Mouse (Mus musculus) hindbrain, postnatal 0 days (tissue): ENCODE measurements at regions not wholly inside any gene's neighbourhood (a gene's known extent, or its start where the extent isn't known, plus 50 kb on each side); places are given as distances from the start of the nearest gene placed in this dataset.
"Not testable (repeated sequence)": the region's sequence is repeated elsewhere in the genome, so short reads cannot be mapped to it uniquely, and the experiment has no call there.

Source experiments
- ATAC-seq: fragments of 200-750 bp; cut with Nextera tagmentation; 2 replicates; pipeline ENCODE4 v1.8.0; 2017; ENCODE audit warnings: mild to moderate bottlenecking, moderate TSS enrichment, moderate library complexity
- DNase-seq: peaks from one replicate; pipeline ENCODE4 v3.0.0-alpha.2; 2015; ENCODE audit warnings: low spot score
- H3K27ac ChIP-seq: fragments of 300-500 bp; sonication (generic); 2 replicates; pipeline ENCODE4 v1.5.1; 2014; ENCODE audit warnings: mild to moderate bottlenecking
- H3K27me3 ChIP-seq: fragments of 300-500 bp; sonication (generic); 2 replicates; pipeline ENCODE4 v1.6.1; 2014; ENCODE audit warnings: low read length, mixed read lengths; ENCODE audit not compliant: insufficient read depth
- H3K36me3 ChIP-seq: fragments of 300-500 bp; sonication (generic); 2 replicates; pipeline ENCODE4 v1.6.1; 2014; ENCODE audit warnings: low read length, mixed read lengths; ENCODE audit not compliant: insufficient read depth
- H3K4me1 ChIP-seq: fragments of 300-500 bp; sonication (generic); 2 replicates; pipeline ENCODE4 v1.6.1; 2014; ENCODE audit warnings: antibody characterized with exemption, low read length, mixed read lengths; ENCODE audit not compliant: insufficient read depth
- H3K4me2 ChIP-seq: fragments of 300-500 bp; sonication (generic); 2 replicates; pipeline ENCODE4 v1.6.1; 2014; ENCODE audit warnings: low read depth, mild to moderate bottlenecking, low read length, moderate library complexity, mixed read lengths
- H3K4me3 ChIP-seq: fragments of 300-500 bp; sonication (generic); 2 replicates; pipeline ENCODE4 v1.5.1; 2014; ENCODE audit warnings: low read length
- H3K9ac ChIP-seq: fragments of 300-500 bp; sonication (generic); replicated peaks from 2 replicates; pipeline ENCODE4 v1.6.1; 2014; ENCODE audit warnings: mild to moderate bottlenecking, low read length, moderate library complexity, mixed read lengths
- H3K9me3 ChIP-seq: fragments of 300-500 bp; sonication (generic); 2 replicates; pipeline ENCODE4 v1.6.1; 2016; ENCODE audit warnings: low read length, mixed read lengths
- CTCF ChIP-seq: IDR thresholded peaks from 2 replicates; pipeline ENCODE4 v1.5.1; 2016; ENCODE audit warnings: antibody characterized with exemption, control low read depth, low read depth
- WGBS: fragments of 180-500 bp; shearing (Covaris S2); extraction: QIAGEN DNeasy Blood & Tissue Kit; methylation state at CpG from one replicate; pipeline ENCODE4 v1.1.7; 2014; 5-methylcytosine and 5-hydroxymethylcytosine counted together

DNA sequence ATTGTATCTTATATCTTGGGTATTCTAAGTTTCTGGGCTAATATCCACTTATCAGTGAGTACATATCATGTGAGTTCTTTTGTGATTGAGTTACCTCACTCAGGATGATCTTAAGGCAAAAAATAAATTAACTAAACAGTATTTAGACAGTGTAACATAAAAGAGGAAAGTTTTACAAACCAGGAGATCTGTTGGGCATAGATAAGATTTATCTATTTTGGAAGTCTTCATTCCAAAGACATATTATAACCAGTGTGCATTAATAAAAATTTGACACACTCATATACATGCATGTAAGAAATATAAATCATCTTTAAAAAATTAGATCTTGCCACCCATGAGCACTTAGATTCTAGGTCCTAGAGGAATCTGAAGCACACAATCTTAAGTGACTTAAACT is 343.9 kb upstream of the Fam174a start:
- ATAC-seq (no peak), DNase-seq (no peak)
- Histone ChIP-seq H3K27me3 (no peaks in the 10 kb centered on the region), H3K4me2 (no peak overlapping the region), H3K9ac (no peak overlapping the region), H3K27ac (no peak overlapping the region), H3K36me3 (no peaks in the 10 kb centered on the region), H3K9me3 (no peaks in the 10 kb centered on the region), H3K4me1 (no peaks in the 10 kb centered on the region), H3K4me3 (no peak overlapping the region)
- TF ChIP-seq CTCF: no peak

DNA sequence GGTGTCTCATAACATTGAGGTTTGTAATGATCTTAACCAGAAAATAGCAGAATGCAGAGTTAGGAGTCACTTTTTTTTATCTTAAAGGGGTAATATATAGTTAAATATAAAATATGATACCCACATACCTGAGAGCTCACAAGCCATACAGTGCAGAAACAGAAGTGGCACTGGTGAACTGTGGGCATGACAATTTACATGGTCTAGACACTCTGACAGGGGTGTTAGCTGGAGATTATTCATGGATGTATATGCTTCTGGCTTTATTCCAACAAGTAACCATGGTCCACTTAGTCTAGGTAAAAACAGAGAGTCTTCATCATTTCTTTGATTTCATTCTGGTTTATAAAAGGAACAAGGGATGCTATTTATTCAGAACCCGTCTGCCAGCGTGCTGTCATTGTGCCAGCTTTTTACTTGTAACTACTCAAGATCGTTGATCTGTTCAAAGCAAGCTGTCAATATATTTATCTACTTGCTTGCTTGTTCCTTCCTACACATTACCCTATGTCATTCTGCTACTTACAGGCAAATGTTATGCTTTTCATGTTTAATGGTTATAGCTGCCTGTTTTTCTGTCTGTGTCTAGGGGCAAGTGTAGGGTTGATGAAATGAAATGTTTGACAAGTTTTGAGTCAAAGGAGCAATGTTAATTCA is 343.2 kb upstream of the Fam174a start:
- DNase-seq (peak; percentile 5), ATAC-seq (no peak)
- Histone ChIP-seq H3K4me1 (no peaks in the 10 kb centered on the region), H3K27me3 (no peaks in the 10 kb centered on the region), H3K36me3 (no peaks in the 10 kb centered on the region), H3K27ac (no peak overlapping the region), H3K4me2 (no peak overlapping the region), H3K9me3 (no peaks in the 10 kb centered on the region), H3K4me3 (no peak overlapping the region), H3K9ac (no peak overlapping the region)
- WGBS: 56% methylated on average over 3 of the region's 3 CpGs
- TF ChIP-seq CTCF: no peak

DNA sequence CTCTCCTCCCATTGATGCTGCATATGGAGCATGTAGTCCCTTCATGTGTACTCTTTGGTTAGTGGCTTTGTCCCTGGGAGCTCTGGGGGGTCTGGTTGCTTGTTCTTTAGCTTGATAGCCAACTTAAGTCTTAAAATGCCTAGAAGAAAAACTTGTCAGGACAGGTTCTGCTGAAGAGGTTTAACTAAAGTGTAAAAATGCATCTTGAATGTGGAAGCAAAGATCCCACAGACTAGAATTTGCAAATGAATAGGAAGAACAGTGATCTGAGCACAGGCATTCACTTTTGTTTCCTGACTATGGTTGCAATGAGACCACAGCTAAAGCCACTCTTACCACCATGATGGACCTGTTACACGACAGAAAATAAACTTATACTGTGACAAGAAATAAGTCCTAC is 320.1 kb upstream of the Fam174a start:
- no peaks in the 10 kb centered on the region for H3K4me1 ChIP-seq
- ATAC-seq (no peak), DNase-seq (no peak)
- TF ChIP-seq CTCF: no peak
- H3K27ac ChIP-seq: no peak overlapping the region
- WGBS: 42% methylated on average over 1 of the region's 1 CpGs
- H3K4me2 ChIP-seq: no peak overlapping the region
- no peak overlapping the region for H3K4me3 ChIP-seq
- no peak overlapping the region for H3K9ac ChIP-seq
- no peaks in the 10 kb centered on the region for H3K9me3 ChIP-seq
- H3K27me3 ChIP-seq: no peaks in the 10 kb centered on the region
- no peaks in the 10 kb centered on the region for H3K36me3 ChIP-seq

DNA sequence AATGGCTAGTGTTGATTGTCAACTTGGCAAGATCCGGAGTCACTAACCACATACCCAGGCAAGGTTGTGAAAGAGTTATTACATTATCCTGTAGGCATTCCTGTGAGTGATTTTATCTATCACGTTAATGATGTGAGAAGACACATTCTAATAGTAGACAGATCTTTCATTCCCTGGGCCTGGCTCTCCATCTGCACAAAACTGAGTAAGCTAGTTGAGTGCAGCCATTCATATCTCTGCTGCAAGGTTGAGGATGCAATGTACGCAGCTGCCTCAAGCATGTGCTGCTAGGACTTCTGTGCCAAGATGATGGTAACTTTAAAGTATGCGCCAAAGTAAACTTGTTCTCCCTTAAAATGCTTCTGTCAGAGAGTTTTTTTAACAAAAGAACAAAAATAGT is 309.5 kb upstream of the Fam174a start:
- H3K4me1 ChIP-seq: no peaks in the 10 kb centered on the region
- no peaks in the 10 kb centered on the region for H3K9me3 ChIP-seq
- H3K36me3 ChIP-seq: no peaks in the 10 kb centered on the region
- no peak overlapping the region for H3K4me3 ChIP-seq
- no peak for ATAC-seq
- no peak for DNase-seq
- H3K9ac ChIP-seq: no peak overlapping the region
- H3K27me3 ChIP-seq: no peaks in the 10 kb centered on the region
- TF ChIP-seq CTCF: no peak
- no peak overlapping the region for H3K27ac ChIP-seq
- 84% methylated on average over 4 of the region's 4 CpGs for WGBS
- H3K4me2 ChIP-seq: no peak overlapping the region

DNA sequence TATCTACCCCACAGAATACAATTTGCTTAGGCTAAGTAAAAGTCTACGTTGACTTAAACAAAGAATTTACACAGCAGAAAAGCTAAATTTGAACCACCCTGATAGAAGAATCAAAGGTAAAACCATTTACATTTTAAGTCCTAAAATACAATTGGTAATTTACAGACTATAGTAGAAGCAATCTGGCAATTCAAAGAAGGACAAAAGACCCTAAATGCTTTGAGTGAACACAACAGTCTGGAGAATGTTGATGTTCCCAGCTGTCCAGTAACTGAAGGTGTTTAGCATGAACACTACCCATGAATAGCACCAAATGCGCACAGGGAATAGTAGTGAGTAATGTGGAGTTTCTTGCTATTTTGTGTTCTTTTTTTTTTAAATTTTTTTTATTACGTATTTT is 282.8 kb upstream of the Fam174a start:
- WGBS: 87% methylated on average over 3 of the region's 3 CpGs
- Histone ChIP-seq H3K27me3 (no peaks in the 10 kb centered on the region), H3K27ac (no peak overlapping the region), H3K4me2 (no peak overlapping the region), H3K9ac (no peak overlapping the region), H3K4me3 (no peak overlapping the region), H3K4me1 (no peaks in the 10 kb centered on the region), H3K36me3 (no peaks in the 10 kb centered on the region), H3K9me3 (no peaks in the 10 kb centered on the region)
- no peak for TF ChIP-seq CTCF
- DNase-seq (no peak), ATAC-seq (no peak)

DNA sequence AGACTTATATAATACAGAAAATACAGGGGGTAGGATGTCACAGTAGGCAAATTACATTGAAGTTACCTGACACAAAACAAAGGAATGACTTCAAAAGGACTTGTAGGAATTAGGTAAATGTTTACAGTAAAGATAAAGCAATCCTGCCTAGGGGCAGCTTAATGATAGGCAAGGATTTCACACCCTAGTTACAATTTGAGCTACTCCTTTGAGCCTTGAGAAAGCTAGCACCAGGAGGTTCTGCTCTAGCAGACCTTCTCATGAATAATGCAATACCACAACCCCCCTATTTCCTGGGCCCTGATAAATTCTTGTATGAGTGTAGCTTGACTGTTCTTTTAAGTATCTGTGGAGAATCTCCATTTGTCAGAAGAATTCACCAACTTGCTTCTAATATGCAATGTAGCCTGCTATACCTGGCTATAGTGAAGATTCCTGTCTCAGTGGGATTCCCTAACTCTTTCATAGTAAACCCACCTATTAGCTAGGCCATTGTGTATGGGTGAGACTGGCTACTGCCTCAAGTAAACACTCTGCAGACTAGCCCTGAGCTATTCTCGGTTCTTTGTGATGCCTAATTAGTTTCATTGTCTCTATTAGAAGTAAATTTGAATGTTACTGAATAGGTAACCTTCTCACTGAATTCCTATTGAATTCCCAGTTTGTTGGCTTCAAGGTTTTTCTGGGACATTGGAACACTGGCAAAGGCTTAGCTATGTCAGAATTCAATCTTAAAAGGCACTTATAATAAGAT is 279.6 kb upstream of the Fam174a start:
- 18% methylated on average over 1 of the region's 1 CpGs for WGBS
- not testable (repeated sequence) for H3K36me3 ChIP-seq, H3K4me1 ChIP-seq, DNase-seq, H3K27ac ChIP-seq, H3K4me2 ChIP-seq, H3K4me3 ChIP-seq, H3K9me3 ChIP-seq, H3K27me3 ChIP-seq, ATAC-seq, H3K9ac ChIP-seq

DNA sequence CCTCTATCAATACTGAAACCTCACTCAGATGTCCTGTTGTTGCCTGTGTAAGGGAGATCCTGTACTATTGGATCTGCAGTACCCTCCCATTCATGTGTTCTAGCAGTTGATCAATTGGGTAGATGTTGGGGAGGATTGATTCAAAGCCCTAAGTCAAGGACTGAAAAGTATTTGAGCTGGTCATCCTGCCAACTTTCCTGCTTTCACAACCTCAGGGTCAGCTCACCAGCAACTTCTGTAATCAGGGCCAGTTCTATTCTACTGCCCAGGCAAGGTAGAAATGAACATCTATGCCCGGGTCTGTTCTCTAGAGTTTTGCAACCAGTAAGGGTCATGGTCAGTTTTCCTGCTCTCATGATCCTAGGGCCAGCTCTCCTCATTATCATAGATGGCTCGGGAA is 275.0 kb upstream of the Fam174a start:
- no peak overlapping the region for H3K9ac ChIP-seq
- no peaks in the 10 kb centered on the region for H3K27me3 ChIP-seq
- DNase-seq (no peak), ATAC-seq (no peak)
- 85% methylated on average over 2 of the region's 2 CpGs for WGBS
- H3K4me1 ChIP-seq: no peaks in the 10 kb centered on the region
- H3K4me3 ChIP-seq: no peak overlapping the region
- no peaks in the 10 kb centered on the region for H3K36me3 ChIP-seq
- H3K9me3 ChIP-seq: no peaks in the 10 kb centered on the region
- no peak overlapping the region for H3K4me2 ChIP-seq
- H3K27ac ChIP-seq: no peak overlapping the region
- no peak for TF ChIP-seq CTCF
